ENCODE assay signal across 8 mouse cellular contexts in genomic region chr2:50296109-50296986, GRCm38 (mm10). TPM values are rescaled to one million over a fixed set of nuclear protein-coding genes. Genes with fewer than 3 reads are reported as not detected.
DNase-seq lines count a peak whose midpoint lies in the region; ATAC-seq lines count a peak whose summit lies in the region.

TSS of gene Mmadhc (minus strand) at chr2:50296801.

- peak within 1 kb of the TSS; percentile 89 for H3K9ac ChIP-seq in hindbrain, embryonic 14.5 days

- H3K4me3 ChIP-seq in hindbrain, embryonic 14.5 days (replicated peaks; ENCODE audit: low read length): peak within 1 kb of the TSS; percentile 63
- H3K4me3 ChIP-seq in macrophage (ENCODE audit: inconsistent target): peak within 1 kb of the TSS; percentile 68

- ATAC-seq in hindbrain, embryonic 14.5 days (ENCODE audit: low FRiP score): peak; percentile 95

- peak; percentile 90 for DNase-seq in T-cell, adult 2 months (ENCODE audit: low spot score)
- peak; percentile 93 to 96 for DNase-seq in cerebellum, postnatal 25 days
- peak; percentile 83 to 85 for DNase-seq in frontal cortex, postnatal 25 days (ENCODE audit: low spot score in 2 of 2)
- peak; percentile 92 for DNase-seq in hindbrain, embryonic 14.5 days (ENCODE audit: low spot score)
- peak; percentile 92 to 94 for DNase-seq in left cerebral cortex, adult 18-20 months (ENCODE audit: low spot score in 2 of 2)
- peak; percentile 93 for DNase-seq in right cerebral cortex, adult 18-20 months
- DNase-seq in urinary bladder, postnatal 10 days (ENCODE audit: low spot score): peak; percentile 78

- H3K9me3 ChIP-seq in hindbrain, embryonic 14.5 days (ENCODE audit: control insufficient read depth, low read length): no peaks in the 10 kb centered on the region

- H3K79me2 ChIP-seq in macrophage (ENCODE audit: inconsistent target): peaks cover 48% of the 10 kb centered on the region

- peak within 1 kb of the TSS; percentile 90 for H3K27ac ChIP-seq in hindbrain, embryonic 14.5 days
- peak within 1 kb of the TSS; percentile 50; the same call in 1 of the 2 replicates for H3K27ac ChIP-seq in macrophage

- peaks cover 2% of the 10 kb centered on the region for H3K36me3 ChIP-seq in hindbrain, embryonic 14.5 days (replicated peaks; ENCODE audit: control insufficient read depth, insufficient read depth)
- 0 out of 2 replicates have a peak, but pooled peaks cover 2% of the 10 kb centered on the region for H3K36me3 ChIP-seq in macrophage (ENCODE audit: inconsistent target)

- H3K27me3 ChIP-seq in hindbrain, embryonic 14.5 days (ENCODE audit: control insufficient read depth, insufficient read depth, low read length): no peaks in the 10 kb centered on the region

- H3K4me2 ChIP-seq in hindbrain, embryonic 14.5 days (replicated peaks): peak within 1 kb of the TSS; percentile 76

- under 1% methylated on average over 58 of the region's 58 CpGs for WGBS in hindbrain, embryonic 14.5 days
- under 1% methylated on average over 56 of the region's 58 CpGs for WGBS in macrophage (ENCODE audit: missing documents)

- peaks cover 15% of the 10 kb centered on the region for H3K4me1 ChIP-seq in hindbrain, embryonic 14.5 days (replicated peaks; ENCODE audit: control insufficient read depth, insufficient read depth, low read length)

RNA-seq across cellular contexts. Expression of gene Mmadhc, which starts in this region (rescaled TPM):
- polyA plus RNA-seq in hindbrain, embryonic 14.5 days (2014; fragmentation: Nextera tagmentation; extraction: Ambion mirVana): 130 and 138 TPM in 2 replicates
- 10 to 100 TPM; 51.2 to 52.5 TPM for total RNA-seq in left cerebral cortex, adult 18-20 months (2021)
- total RNA-seq in macrophage (2018; cell fraction: chromatin; rRNA removed): 10 to 100 TPM; 19.2 to 61.1 (median 40.2) TPM
- 10 to 100 TPM; 41.7 to 60.5 (median 49.2) TPM for total RNA-seq in macrophage (2018; cell fraction: cytosol; rRNA removed)
- 10 to 100 TPM; 22.4 to 58.6 (median 38.4) TPM for total RNA-seq in macrophage (2018; cell fraction: nucleus; rRNA removed)
- 31.7 to 62.5 TPM (median 46.4 TPM) in 3 replicates for polyA plus RNA-seq in macrophage (2018)

Comparison
In these comparisons a context has a peak if more than half of its experiments do, and no peak if none do; other contexts are left out.
1. Peak in every context shown above with its lines: DNase-seq, ATAC-seq, H3K4me3 ChIP-seq and H3K27ac ChIP-seq.